Mouse (Mus musculus) common myeloid progenitor, adult 5-6 weeks (primary cell): Measurements from ENCODE around the gene Lamc3. TPM values are rescaled to one million over a fixed set of nuclear protein-coding genes. Genes with fewer than 3 reads are reported as not detected.
A peak's percentile ranks its signal among the peaks of the same experiment; 100 is the strongest.

Source experiments
- ATAC-seq: replicated peaks from 2 replicates; pipeline ENCODE4 v1.8.0; 2016; ENCODE audit warnings: low read depth, mild to moderate bottlenecking, moderate TSS enrichment, inconsistent platforms; ENCODE audit not compliant: poor library complexity, severe bottlenecking
- total RNA-seq: library from RNA; stranded (forward); fragments of 200-1000, 187-1606 nt; gene quantifications from 2 replicates; pipeline ENCODE4 v1.2.3, GENCODE M21; 2017

The Lamc3 gene
- total RNA-seq, 1 experiment from 2014 or later, result 0.14 TPM

GRCm38 (mm10) chr2:31923645-31924044 is 36.6 kb downstream of the Lamc3 start:
- ATAC-seq, result no peak

GRCm38 (mm10) chr2:31924811-31925210 is 37.7 kb downstream of the Lamc3 start:
- ATAC-seq, result no peak

GRCm38 (mm10) chr2:31925936-31926335 is 38.8 kb downstream of the Lamc3 start:
- no peak for ATAC-seq

GRCm38 (mm10) chr2:31929664-31930063 is 42.6 kb downstream of the Lamc3 start:
- ATAC-seq, result peak; percentile 52; the same call in 1 of the 2 replicates

GRCm38 (mm10) chr2:31934551-31934950 is 47.5 kb downstream of the Lamc3 start:
- ATAC-seq, result no peak

GRCm38 (mm10) chr2:31935054-31935453 is 48.0 kb downstream of the Lamc3 start:
- no peak for ATAC-seq

- no peak for ATAC-seq
Observed at GRCm38 (mm10) chr2:31938298-31938697, 51.2 kb downstream of the Lamc3 start.

- no peak for ATAC-seq
Observed at GRCm38 (mm10) chr2:31943011-31943410, 55.9 kb downstream of the Lamc3 start.

GRCm38 (mm10) chr2:31945580-31945979 is 58.5 kb downstream of the Lamc3 start:
- ATAC-seq, result no peak

- no peak for ATAC-seq
Observed at GRCm38 (mm10) chr2:31948392-31948791, 61.3 kb downstream of the Lamc3 start.

- ATAC-seq, result no peak
Observed at GRCm38 (mm10) chr2:31948801-31949200, 61.7 kb downstream of the Lamc3 start.

- peak; percentile 80 for ATAC-seq
Observed at GRCm38 (mm10) chr2:31950058-31950871, 63.2 kb downstream of the Lamc3 start, which contains the start of gene Aif1l. Gene Aif1l, plus strand, starts transcription at chr2:31950139.

GRCm38 (mm10) chr2:31950966-31951365 is 63.9 kb downstream of the Lamc3 start:
- no peak for ATAC-seq

GRCm38 (mm10) chr2:31952236-31952635 is 65.1 kb downstream of the Lamc3 start:
- ATAC-seq, result no peak

GRCm38 (mm10) chr2:31952725-31953124 is 65.6 kb downstream of the Lamc3 start:
- ATAC-seq, result no peak

- ATAC-seq, result no peak
Observed at GRCm38 (mm10) chr2:31953687-31954086, 66.6 kb downstream of the Lamc3 start.

- ATAC-seq, result no peak
Observed at GRCm38 (mm10) chr2:31954779-31955181, 67.7 kb downstream of the Lamc3 start.

GRCm38 (mm10) chr2:31955686-31956085 is 68.6 kb downstream of the Lamc3 start:
- ATAC-seq, result no peak

- no peak for ATAC-seq
Observed at GRCm38 (mm10) chr2:31957211-31957610, 70.1 kb downstream of the Lamc3 start.

- no peak for ATAC-seq
Observed at GRCm38 (mm10) chr2:31960986-31961385, 73.9 kb downstream of the Lamc3 start.

GRCm38 (mm10) chr2:31961791-31962222 is 74.7 kb downstream of the Lamc3 start:
- ATAC-seq, result no peak
